Mouse (Mus musculus) midbrain, embryonic 16.5 days (tissue): ENCODE measurements around the gene Tent4b. TPM values are rescaled to one million over a fixed set of nuclear protein-coding genes. Genes with fewer than 3 reads are reported as not detected.

ENCODE experiments used
- ATAC-seq: fragments of 200-750 bp; cut with Nextera tagmentation; 2 replicates; pipeline ENCODE4 v1.8.0; 2017; ENCODE audit warnings: moderate TSS enrichment
- H3K27ac ChIP-seq: fragments of 300-500 bp; sonication (generic); 2 replicates; pipeline ENCODE4 v1.5.1; 2014; ENCODE audit warnings: mild to moderate bottlenecking, low read length, mixed read lengths
- H3K27me3 ChIP-seq: fragments of 300-500 bp; sonication (generic); 2 replicates; pipeline ENCODE4 v1.6.1; 2014; ENCODE audit warnings: low read depth, low read length, mixed read lengths; ENCODE audit not compliant: control insufficient read depth, insufficient read depth
- H3K36me3 ChIP-seq: fragments of 300-500 bp; sonication (generic); 2 replicates; pipeline ENCODE4 v1.6.1; 2014; ENCODE audit warnings: mild to moderate bottlenecking, low read length, moderate library complexity, mixed read lengths; ENCODE audit not compliant: control insufficient read depth, insufficient read depth
- H3K4me1 ChIP-seq: fragments of 300-500 bp; sonication (generic); 2 replicates; pipeline ENCODE4 v1.6.1; 2014; ENCODE audit warnings: mild to moderate bottlenecking, low read length, mixed read lengths; ENCODE audit not compliant: control insufficient read depth, insufficient read depth
- H3K4me2 ChIP-seq: fragments of 300-500 bp; sonication (generic); 2 replicates; pipeline ENCODE4 v1.6.1; 2014; ENCODE audit warnings: mild to moderate bottlenecking, low read length, mixed read lengths
- H3K4me3 ChIP-seq: fragments of 300-500 bp; sonication (generic); 2 replicates; pipeline ENCODE4 v1.5.1; 2014; ENCODE audit warnings: low read depth, mild to moderate bottlenecking, low read length, moderate library complexity, mixed read lengths
- H3K9ac ChIP-seq: fragments of 300-500 bp; sonication (generic); 2 replicates; pipeline ENCODE4 v1.6.1; 2014; ENCODE audit warnings: low read depth, low read length, mixed read lengths
- H3K9me3 ChIP-seq: fragments of 300-500 bp; sonication (generic); replicated peaks from 2 replicates; pipeline ENCODE4 v1.6.1; 2014; ENCODE audit warnings: mild to moderate bottlenecking, low read length, mixed read lengths; ENCODE audit not compliant: control insufficient read depth, poor library complexity, severe bottlenecking
- WGBS: fragments of 180-500 bp; shearing (Covaris S2); extraction: QIAGEN DNeasy Blood & Tissue Kit; methylation state at CpG from one replicate; pipeline ENCODE4 v1.1.7; 2014; 5-methylcytosine and 5-hydroxymethylcytosine counted together
- polyA plus RNA-seq: library from polyadenylated mRNA; unstranded; fragments of >200 nt; fragmentation: Nextera tagmentation; extraction: Ambion mirVana; gene quantifications from 2 replicates; pipeline ENCODE4 v1.2.1, GENCODE M21; 2015

Gene Tent4b
- polyA plus RNA-seq, 1 experiment from 2014 or later = 11.0 TPM

GRCm38 (mm10) chr8:88266801-88267403 lies 67.9 kb downstream of the Tent4b start:
- ATAC-seq = no peak
- Histone ChIP-seq H3K4me3 (no peak overlapping the region), H3K27me3 (peaks cover 3% of the 10 kb centered on the region), H3K36me3 (no peaks in the 10 kb centered on the region), H3K4me1 (no peaks in the 10 kb centered on the region), H3K9ac (no peak overlapping the region), H3K9me3 (no peaks in the 10 kb centered on the region), H3K27ac (no peak overlapping the region), H3K4me2 (no peak overlapping the region)
- WGBS = 91% methylated on average over 14 of the region's 14 CpGs

GRCm38 (mm10) chr8:88269107-88269875 lies 70.3 kb downstream of the Tent4b start:
- no peak overlapping the region for H3K4me3 ChIP-seq
- H3K27ac ChIP-seq = no peak overlapping the region
- H3K4me2 ChIP-seq = no peak overlapping the region
- WGBS = 47% methylated on average over 7 of the region's 7 CpGs
- ATAC-seq = no peak
- no peaks in the 10 kb centered on the region for H3K9me3 ChIP-seq
- no peak overlapping the region for H3K9ac ChIP-seq
- H3K27me3 ChIP-seq = peaks cover 10% of the 10 kb centered on the region
- no peaks in the 10 kb centered on the region; the same call in 1 of the 2 replicates for H3K4me1 ChIP-seq
- H3K36me3 ChIP-seq = no peaks in the 10 kb centered on the region

- Histone ChIP-seq H3K36me3 (no peaks in the 10 kb centered on the region), H3K4me2 (no peak overlapping the region), H3K4me1 (no peaks in the 10 kb centered on the region; the same call in 1 of the 2 replicates), H3K4me3 (no peak overlapping the region), H3K27me3 (peaks cover 10% of the 10 kb centered on the region), H3K27ac (no peak overlapping the region), H3K9ac (no peak overlapping the region), H3K9me3 (no peaks in the 10 kb centered on the region)
- WGBS = 74% methylated on average over 3 of the region's 3 CpGs
- ATAC-seq = no peak
Observed at GRCm38 (mm10) chr8:88270086-88270485, 71.1 kb downstream of the Tent4b start.

- H3K27ac ChIP-seq = no peak within 1 kb of the TSS
- WGBS = 3% methylated on average over 60 of the region's 64 CpGs
Observed at GRCm38 (mm10) chr8:88272231-88273050, 73.4 kb downstream of the Tent4b start, which contains the start of gene Adcy7. Gene Adcy7 (plus strand): TSS chr8:88272403.

GRCm38 (mm10) chr8:88273051-88273430 lies 74.0 kb downstream of the Tent4b start:
- no peaks in the 10 kb centered on the region; the same call in 1 of the 2 replicates for H3K4me1 ChIP-seq
- H3K4me2 ChIP-seq = peak overlapping the region; percentile 96
- H3K36me3 ChIP-seq = no peaks in the 10 kb centered on the region
- H3K27ac ChIP-seq = no peak overlapping the region
- peak overlapping the region; percentile 51 for H3K4me3 ChIP-seq
- peaks cover 10% of the 10 kb centered on the region for H3K27me3 ChIP-seq
- WGBS = 67% methylated on average over 7 of the region's 7 CpGs
- no peak for ATAC-seq
- H3K9me3 ChIP-seq = no peaks in the 10 kb centered on the region
- peak overlapping the region; percentile 64 for H3K9ac ChIP-seq

More at GRCm38 (mm10) chr8:88272231-88273050, 73.4 kb downstream of the Tent4b start, which contains the start of gene Adcy7:
- Histone ChIP-seq H3K4me2 (peak within 1 kb of the TSS; percentile 96), H3K4me1 (no peaks in the 10 kb centered on the region; the same call in 1 of the 2 replicates), H3K9me3 (no peaks in the 10 kb centered on the region), H3K36me3 (no peaks in the 10 kb centered on the region), H3K9ac (peak within 1 kb of the TSS; percentile 64), H3K4me3 (peak within 1 kb of the TSS; percentile 51), H3K27me3 (peaks cover 10% of the 10 kb centered on the region)
- peak; percentile 28 for ATAC-seq

GRCm38 (mm10) chr8:88274090-88274489 lies 75.1 kb downstream of the Tent4b start:
- ATAC-seq = no peak
- Histone ChIP-seq H3K9ac (no peak overlapping the region), H3K4me2 (no peak overlapping the region), H3K4me3 (no peak overlapping the region), H3K4me1 (no peaks in the 10 kb centered on the region; the same call in 1 of the 2 replicates), H3K27ac (no peak overlapping the region), H3K9me3 (no peaks in the 10 kb centered on the region), H3K27me3 (peaks cover 10% of the 10 kb centered on the region), H3K36me3 (no peaks in the 10 kb centered on the region)
- 92% methylated on average over 5 of the region's 5 CpGs for WGBS

GRCm38 (mm10) chr8:88279220-88279619 lies 80.2 kb downstream of the Tent4b start:
- H3K27ac ChIP-seq = no peak overlapping the region
- no peaks in the 10 kb centered on the region for H3K27me3 ChIP-seq
- no peaks in the 10 kb centered on the region for H3K9me3 ChIP-seq
- no peak overlapping the region for H3K4me3 ChIP-seq
- H3K36me3 ChIP-seq = no peaks in the 10 kb centered on the region
- no peak overlapping the region for H3K4me2 ChIP-seq
- 67% methylated on average over 5 of the region's 5 CpGs for WGBS
- H3K9ac ChIP-seq = no peak overlapping the region
- H3K4me1 ChIP-seq = no peaks in the 10 kb centered on the region
- ATAC-seq = no peak

GRCm38 (mm10) chr8:88279670-88280069 lies 80.7 kb downstream of the Tent4b start:
- 89% methylated on average over 6 of the region's 6 CpGs for WGBS
- no peak for ATAC-seq

More at GRCm38 (mm10) chr8:88279670-88280069, 80.7 kb downstream of the Tent4b start:
- Histone ChIP-seq H3K9ac (no peak overlapping the region), H3K27me3 (no peaks in the 10 kb centered on the region), H3K4me1 (no peaks in the 10 kb centered on the region), H3K9me3 (no peaks in the 10 kb centered on the region), H3K4me2 (no peak overlapping the region), H3K36me3 (no peaks in the 10 kb centered on the region), H3K4me3 (no peak overlapping the region), H3K27ac (no peak overlapping the region)
